Mouse (Mus musculus) mesoderm, embryonic 11.5 days (tissue): Measurements from ENCODE around the gene Serpinf1.
"Not testable (repeated sequence)": the region's sequence is repeated elsewhere in the genome, so short reads cannot be mapped to it uniquely, and the experiment has no call there.

Experiments used
- DNase-seq: peaks from one replicate; pipeline ENCODE4 v3.0.0-alpha.2; 2012; ENCODE audit warnings: low read depth, low spot score

Serpinf1 gene

DNA sequence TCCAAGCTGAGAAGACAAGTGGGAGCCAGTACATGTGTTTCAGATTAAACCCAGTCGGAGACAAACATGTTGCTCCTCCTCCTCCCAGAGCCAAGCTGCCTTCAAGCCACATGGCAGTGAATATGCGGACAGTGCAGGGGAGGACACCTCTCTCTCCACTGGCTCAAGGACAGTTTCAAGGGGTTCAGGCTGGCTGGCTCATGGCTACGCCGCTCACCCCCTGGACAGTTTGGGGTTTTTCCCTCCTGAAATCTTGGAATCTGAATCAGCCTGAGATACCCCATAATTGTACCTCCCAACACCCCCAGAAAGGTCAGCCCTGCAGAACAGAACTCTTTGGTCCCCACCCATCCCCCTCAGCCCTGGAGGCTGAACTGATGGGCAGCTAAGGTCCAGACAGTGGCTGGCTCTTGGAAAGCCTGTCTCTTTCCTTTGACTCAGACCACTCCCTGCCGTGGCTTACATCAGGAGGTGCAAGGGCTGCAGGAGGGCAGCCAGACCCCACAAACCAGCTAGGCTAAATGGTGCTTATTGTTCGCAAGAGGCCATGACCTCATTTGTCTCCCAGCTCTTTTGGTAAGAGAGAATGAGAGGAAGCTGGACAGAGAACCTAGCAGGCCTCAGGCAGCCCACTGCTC lies 1.0 kb downstream of the Serpinf1 start:
- peak; percentile 50 for DNase-seq

DNA sequence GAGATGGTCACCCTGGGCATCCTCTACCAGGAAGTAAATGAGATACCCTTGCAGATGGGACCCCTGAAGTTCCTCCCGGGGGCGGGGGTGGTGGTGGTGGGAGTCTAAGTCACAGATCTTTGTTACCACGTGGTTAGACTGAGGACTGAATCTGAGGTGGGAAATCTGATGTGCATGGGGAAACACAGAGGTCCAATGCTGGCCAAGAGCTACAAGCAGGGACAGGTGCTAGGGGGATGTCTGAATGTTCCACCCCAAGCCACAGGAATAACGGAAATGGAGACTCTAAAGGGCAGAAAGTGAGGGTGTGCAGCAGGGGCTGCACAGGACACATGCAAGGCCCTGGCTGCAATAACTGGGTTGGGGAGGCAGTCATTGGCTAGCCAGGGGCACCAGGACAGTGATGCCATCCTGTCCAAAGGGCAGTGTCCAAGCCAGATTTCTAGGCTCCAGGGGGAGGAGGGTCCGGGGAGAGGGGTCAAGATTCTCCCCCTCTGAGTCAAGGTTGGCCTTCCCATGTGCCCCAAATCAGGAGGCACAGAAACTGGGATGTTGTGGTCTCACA lies 1.6 kb downstream of the Serpinf1 start:
- no peak for DNase-seq

DNA sequence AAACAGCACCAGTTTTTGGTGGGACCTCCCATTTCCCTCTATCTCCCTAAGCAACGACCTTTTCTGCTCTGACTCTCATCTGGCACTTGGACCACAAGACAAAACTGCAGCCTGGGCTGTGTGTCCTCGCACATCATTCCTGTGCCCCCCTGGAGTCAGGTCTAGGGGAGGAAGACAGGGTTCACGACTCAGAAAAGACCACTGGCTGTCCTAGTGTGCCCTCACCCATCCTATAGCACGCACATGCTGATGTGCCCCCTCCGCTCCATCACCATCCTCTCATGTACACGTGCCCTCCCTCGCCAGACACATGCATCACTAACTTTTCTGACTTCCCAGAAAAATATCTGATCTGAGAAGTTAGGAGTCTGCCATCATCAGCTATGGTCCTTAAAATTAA lies 2.5 kb downstream of the Serpinf1 start:
- no peak for DNase-seq

DNA sequence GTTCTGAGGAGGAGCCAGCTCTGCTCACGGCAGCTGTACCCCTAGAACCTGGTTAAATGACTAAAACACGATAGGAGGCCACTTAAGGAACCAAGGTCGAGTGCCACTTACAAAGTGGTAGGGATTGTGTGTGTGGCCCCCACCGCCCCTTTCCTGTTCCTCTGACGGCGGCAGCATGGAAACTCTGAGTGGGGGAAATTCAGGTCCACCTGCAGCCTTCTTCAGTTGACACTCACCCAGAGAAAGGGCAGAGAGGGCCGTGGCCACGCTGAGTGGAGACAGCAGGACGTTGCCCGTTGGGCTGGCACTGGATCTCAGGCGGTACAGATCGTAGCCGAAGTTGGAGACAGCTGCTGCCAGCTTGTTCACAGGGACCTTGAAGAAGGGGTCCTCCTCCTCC lies 6.5 kb downstream of the Serpinf1 start:
- DNase-seq = no peak

DNA sequence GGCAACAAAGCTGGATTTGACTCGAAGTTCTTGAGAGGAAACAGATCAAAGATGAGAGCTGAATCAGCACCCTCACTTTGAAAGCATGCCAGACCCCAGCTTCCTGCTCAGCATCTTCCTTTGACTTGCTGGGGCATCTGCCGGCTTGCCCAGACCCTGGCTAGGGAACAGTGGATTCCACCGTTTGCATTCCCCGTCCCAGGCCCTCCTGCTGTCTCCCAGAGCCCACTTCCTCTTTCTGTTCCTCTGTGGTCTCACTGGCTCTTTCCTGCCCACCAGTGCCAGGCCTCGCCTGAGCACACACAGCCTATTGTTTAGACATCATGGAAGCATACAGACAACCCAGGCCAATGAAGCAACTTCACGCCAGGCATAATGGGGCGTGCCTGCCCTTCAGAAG lies 7.4 kb downstream of the Serpinf1 start:
- DNase-seq = no peak

DNA sequence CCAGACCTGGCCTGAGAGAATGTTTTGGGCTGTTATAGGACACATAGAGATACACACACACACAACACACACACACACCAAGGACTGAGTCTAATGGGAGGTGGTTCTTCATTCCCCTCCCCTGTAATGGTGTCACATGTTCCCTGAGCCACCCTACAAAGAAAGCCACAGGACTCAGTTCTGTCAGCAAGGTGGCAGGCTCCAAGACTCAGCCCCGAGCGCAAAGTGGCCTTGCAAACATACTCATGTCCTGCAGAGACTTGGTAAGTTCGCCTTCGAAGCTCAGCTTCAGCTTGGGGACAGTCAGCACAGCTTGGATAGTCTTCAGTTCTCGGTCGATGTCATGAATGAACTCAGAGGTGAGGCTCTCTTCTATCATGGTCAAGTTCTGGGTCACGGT lies 11.9 kb downstream of the Serpinf1 start:
- DNase-seq = no peak

- DNase-seq = no peak
Measured at GRCm38 (mm10) chr11:75409679-75410575, 12.6 kb downstream of the Serpinf1 start.

DNA sequence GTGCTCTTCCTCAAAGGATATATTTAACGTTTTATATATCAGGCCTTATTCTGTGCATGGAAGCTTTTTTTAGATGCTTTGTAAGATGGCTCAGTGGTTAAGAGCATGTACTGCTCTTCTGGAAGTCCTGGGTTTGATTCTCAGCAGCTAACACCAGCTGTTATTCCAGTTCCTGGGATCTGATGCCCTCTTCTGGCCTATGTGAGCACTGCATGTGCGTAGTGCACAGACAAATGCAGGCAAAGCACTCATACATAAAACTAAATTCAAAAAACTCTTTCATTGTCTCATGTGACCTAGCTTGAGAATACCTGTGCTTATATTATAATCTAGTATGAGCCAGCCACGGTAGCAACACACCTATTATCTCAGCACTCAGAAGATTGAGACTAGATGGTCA lies 15.6 kb downstream of the Serpinf1 start:
- peak; percentile 62 for DNase-seq

DNA sequence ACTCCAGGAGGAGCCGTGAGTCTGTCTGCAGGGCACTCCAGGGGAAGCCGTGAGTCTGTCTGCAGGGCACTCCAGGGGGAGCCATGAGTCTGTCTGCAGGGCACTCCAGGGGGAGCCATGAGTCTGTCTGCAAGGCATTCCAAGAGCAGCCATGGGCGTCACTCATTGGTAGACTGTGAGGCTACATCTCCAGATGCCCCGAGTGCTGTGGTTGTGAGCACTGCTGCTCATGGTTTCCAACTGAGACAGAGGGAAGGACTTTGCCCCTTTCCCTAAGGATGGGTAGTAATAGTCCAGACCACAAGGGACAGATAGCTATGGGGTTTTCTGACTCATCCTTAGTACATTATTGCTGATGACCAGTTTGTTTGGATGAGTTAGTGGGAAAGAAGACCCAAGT lies 16.4 kb downstream of the Serpinf1 start:
- no peak for DNase-seq

DNA sequence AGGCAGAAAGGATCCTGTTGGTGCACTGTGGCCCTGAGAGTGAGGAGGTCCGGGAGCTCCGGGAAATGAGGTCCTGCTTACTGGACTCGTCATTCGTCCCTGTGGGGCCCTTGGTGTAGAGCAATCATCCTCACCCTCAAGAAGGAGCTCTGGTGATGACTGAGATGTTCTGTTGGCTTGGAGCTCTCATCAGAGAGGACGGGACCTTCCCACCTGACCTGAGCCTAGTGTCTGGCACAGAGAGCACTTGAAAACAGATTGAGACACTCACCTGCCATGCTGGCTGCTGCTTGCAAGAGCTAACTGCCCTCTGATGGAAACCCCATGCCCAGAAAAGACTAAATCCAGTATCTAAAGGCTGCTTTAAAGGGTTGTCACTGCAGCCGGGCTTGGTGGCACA lies 17.7 kb downstream of the Serpinf1 start:
- no peak for DNase-seq

- DNase-seq = no peak
Measured at GRCm38 (mm10) chr11:75403301-75404052, 19.0 kb downstream of the Serpinf1 start.

DNA sequence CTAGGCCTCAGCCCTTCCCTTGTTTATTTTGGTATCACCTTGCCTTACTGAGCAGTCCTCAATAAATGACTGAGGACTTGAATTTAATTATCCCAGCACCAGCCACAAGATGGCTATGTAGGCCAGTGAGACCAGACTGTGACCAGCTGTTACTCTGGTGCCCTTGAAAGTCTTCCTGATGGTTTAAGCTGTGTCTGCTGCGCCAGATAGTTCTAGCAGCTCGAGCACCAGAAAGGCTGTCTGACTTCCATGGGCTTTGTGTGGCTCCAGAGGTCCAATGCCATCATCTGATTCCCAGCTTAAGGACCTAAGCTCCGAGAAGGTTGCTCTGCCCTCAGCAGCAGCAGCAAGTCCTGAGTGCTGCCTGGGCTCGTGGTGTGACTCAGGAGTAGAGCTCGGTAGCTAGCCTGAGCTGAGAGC lies 20.2 kb downstream of the Serpinf1 start:
- peak; percentile 63 for DNase-seq

DNA sequence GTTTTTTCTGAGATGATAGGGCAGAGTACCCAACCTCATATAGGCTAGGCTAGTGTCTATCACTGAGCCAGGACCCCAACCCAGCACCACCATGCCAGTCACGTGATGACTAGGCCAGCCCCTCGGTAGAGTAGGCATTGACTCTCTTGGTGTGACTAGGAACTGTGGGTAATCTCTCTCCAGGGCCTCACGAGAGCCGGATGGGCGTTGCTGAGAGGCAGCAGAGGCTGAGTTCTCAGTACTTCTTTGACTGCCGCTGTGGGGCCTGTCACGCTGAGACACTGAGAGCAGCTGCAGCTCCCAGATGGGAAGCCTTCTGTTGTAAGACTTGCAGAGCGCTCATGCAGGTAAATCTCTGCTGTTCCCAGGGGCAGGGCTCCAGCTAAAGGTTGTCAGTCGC lies 22.4 kb downstream of the Serpinf1 start:
- DNase-seq = no peak

GRCm38 (mm10) chr11:75399411-75399841 lies 23.1 kb downstream of the Serpinf1 start:
- DNase-seq = no peak

GRCm38 (mm10) chr11:75397452-75397851 lies 25.0 kb downstream of the Serpinf1 start:
- no peak for DNase-seq

- no peak for DNase-seq
Measured at GRCm38 (mm10) chr11:75395611-75396010, 26.9 kb downstream of the Serpinf1 start.

DNA sequence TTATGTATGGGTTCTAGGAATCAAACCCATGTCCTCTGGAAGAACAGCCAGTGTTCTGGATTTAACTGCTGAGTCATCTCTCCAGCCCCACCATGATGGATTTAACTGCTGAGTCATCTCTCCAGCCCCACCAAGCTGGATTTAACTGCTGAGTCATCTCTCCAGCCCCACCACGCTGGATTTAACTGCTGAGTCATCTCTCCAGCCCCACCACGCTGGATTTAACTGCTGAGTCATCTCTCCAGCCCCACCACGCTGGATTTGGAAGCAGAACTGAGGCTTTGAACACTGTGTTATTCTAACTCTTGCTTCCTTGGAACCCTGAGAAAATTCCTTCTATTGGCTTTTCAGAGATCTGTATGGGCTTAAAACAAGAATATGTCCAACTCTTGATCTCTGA lies 39.0 kb downstream of the Serpinf1 start:
- DNase-seq = not testable (repeated sequence)

GRCm38 (mm10) chr11:75378786-75379185 lies 43.7 kb downstream of the Serpinf1 start:
- not testable (repeated sequence) for DNase-seq

- no peak for DNase-seq
Measured at GRCm38 (mm10) chr11:75377125-75377524, 45.4 kb downstream of the Serpinf1 start.
